Mouse (Mus musculus): Measurements from ENCODE around the gene Hk1.

- TF ChIP-seq USF1 (IDR thresholded peaks at IDR 0.05; ENCODE audit: low read depth): no peak
- no peak for TF ChIP-seq MYOD1 (IDR thresholded peaks at IDR 0.05; ENCODE audit: control insufficient read depth in 1 of 3, insufficient read length in 2 of 3, low read depth in 2 of 3)
- no peak for TF ChIP-seq POLR2A (IDR thresholded peaks at IDR 0.05; ENCODE audit: insufficient read length, low read depth)
- no peak for TF ChIP-seq E2F4 (IDR thresholded peaks at IDR 0.05; ENCODE audit: insufficient read depth)
- TF ChIP-seq MAX (IDR thresholded peaks at IDR 0.05; ENCODE audit: low read depth): no peak
- TF ChIP-seq CEBPB (IDR thresholded peaks at IDR 0.05; ENCODE audit: insufficient read depth, poor library complexity, severe bottlenecking): no peak
- no peak for TF ChIP-seq MYOG (IDR thresholded peaks at IDR 0.05; ENCODE audit: control insufficient read depth in 1 of 3, insufficient read depth in 1 of 3, insufficient read length in 2 of 3, low read depth in 2 of 3)
- TF ChIP-seq TCF12 (IDR thresholded peaks at IDR 0.05; ENCODE audit: insufficient read depth, poor library complexity, severe bottlenecking): no peak
- no peak for TF ChIP-seq REST (IDR thresholded peaks at IDR 0.05; ENCODE audit: insufficient read depth, insufficient read length)
These were observed 118.4 kb downstream of the Hk1 start for GRCm38 (mm10) chr10:62261115-62261886.

Measured in myocyte (in vitro differentiated cells).